Comparison of ENCODE assay signal across 8 mouse cellular contexts in the genomic region with DNA sequence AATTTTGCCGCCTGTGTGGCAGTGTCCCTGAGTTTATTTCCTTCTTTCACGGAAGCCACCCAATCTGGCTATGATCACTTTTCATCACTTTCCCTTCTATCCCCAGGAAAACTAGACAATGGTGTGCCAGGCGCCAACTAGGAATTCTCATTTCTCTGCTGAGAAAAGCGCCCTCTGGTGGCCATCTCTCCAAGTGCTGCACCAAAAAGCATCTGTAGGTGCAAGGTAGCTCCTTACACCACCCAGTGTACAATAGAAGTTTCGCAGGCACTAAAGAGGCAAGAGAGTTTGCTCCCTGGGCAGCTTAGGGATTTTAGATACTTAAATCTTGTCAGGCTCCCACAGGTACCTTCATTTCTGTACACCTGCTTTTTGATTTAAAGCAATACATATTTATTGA. TPM values are rescaled to one million over a fixed set of nuclear protein-coding genes. Genes with fewer than 3 reads are reported as not detected.
A peak's percentile ranks its signal among the peaks of the same experiment; 100 is the strongest.
DNase-seq lines count a peak whose midpoint lies in the region; ATAC-seq and TF ChIP-seq lines count a peak whose summit lies in the region.

No protein-coding gene starts in this region.

- intact Hi-C loops in heart, postnatal 36 days (cut with DNase I), result loop anchor here (2.0 kb wide), 1 partner anchor 32 kb away; no protein-coding TSS in a partner anchor

- no peak overlapping the region for H3K4me3 ChIP-seq in MEL (ENCODE audit: control insufficient read depth in 1 of 2, insufficient read depth in 1 of 2, low read depth in 2 of 2, low read length in 2 of 2)
- H3K4me3 ChIP-seq in forebrain, embryonic 11.5 days (ENCODE audit: low read depth, low read length), result no peak overlapping the region

- no peaks in the 10 kb centered on the region for H3K36me3 ChIP-seq in MEL (ENCODE audit: control insufficient read depth in 1 of 2, insufficient read depth in 2 of 2, low read length in 2 of 2)
- no peaks in the 10 kb centered on the region for H3K36me3 ChIP-seq in forebrain, embryonic 11.5 days (ENCODE audit: control insufficient read depth, insufficient read depth, low read length)

- DNase-seq in MEL (ENCODE audit: low read depth, low spot score), result peak; percentile 87
- DNase-seq in c-Kit-positive CD71-positive TER-119-negative erythroid progenitor cells, embryonic 14.5 days (ENCODE audit: low read depth), result peak; percentile 76
- DNase-seq in forebrain, embryonic 11.5 days (ENCODE audit: low spot score), result peak; percentile 95
- peak; percentile 86 to 92 for DNase-seq in heart, postnatal 36 days
- DNase-seq in layer of hippocampus, postnatal 10 days (ENCODE audit: low spot score in 2 of 2), result peak; percentile 92 to 94
- peak; percentile 85 to 92 for DNase-seq in lung, postnatal 4 days
- peak; percentile 95 for DNase-seq in right cerebral cortex, adult 2 months (ENCODE audit: low spot score in 2 of 2)
- DNase-seq in urinary bladder, postnatal 10 days (ENCODE audit: low spot score), result peak; percentile 73

- peak; percentile 71 for TF ChIP-seq RAD21 in MEL (IDR thresholded peaks at IDR 0.05; ENCODE audit: low read depth, low read length)

- no peak overlapping the region for H3K4me2 ChIP-seq in forebrain, embryonic 11.5 days (ENCODE audit: low read depth, low read length, severe bottlenecking)

- H3K27ac ChIP-seq in MEL (ENCODE audit: control insufficient read depth, low read depth, low read length), result no peak overlapping the region
- no peak overlapping the region for H3K27ac ChIP-seq in forebrain, embryonic 11.5 days (ENCODE audit: low read depth, low read length)

- peak; percentile 96 to 100 (median 96) for TF ChIP-seq CTCF in MEL (IDR thresholded peaks at IDR 0.05 in 2 of 3, conservative IDR thresholded peaks at IDR 0.05 in 1 of 3; ENCODE audit: control insufficient read depth in 1 of 3, insufficient read depth in 1 of 3, low read depth in 2 of 3, low read length in 3 of 3, poor library complexity in 1 of 3, severe bottlenecking in 1 of 3)

- 8% methylated on average over 5 of the region's 5 CpGs for WGBS in forebrain, embryonic 11.5 days

- no peaks in the 10 kb centered on the region for H3K4me1 ChIP-seq in MEL (ENCODE audit: control insufficient read depth in 1 of 2, insufficient read depth in 2 of 2, low read length in 2 of 2)
- H3K4me1 ChIP-seq in forebrain, embryonic 11.5 days (replicated peaks; ENCODE audit: control insufficient read depth, insufficient read depth, low read length), result peaks cover 3% of the 10 kb centered on the region; the same call in 1 of the 2 replicates

- TF ChIP-seq EP300 in MEL (IDR thresholded peaks at IDR 0.05; ENCODE audit: low read depth in 1 of 2, low read length in 2 of 2), result no peak

- no peaks in the 10 kb centered on the region for H3K9me3 ChIP-seq in MEL (replicated peaks; ENCODE audit: insufficient read depth, low read length)
- no peaks in the 10 kb centered on the region for H3K9me3 ChIP-seq in forebrain, embryonic 11.5 days (ENCODE audit: control insufficient read depth, low read length)

- H3K9ac ChIP-seq in MEL (ENCODE audit: control insufficient read depth, low read depth, low read length, poor library complexity, severe bottlenecking), result no peak overlapping the region
- H3K9ac ChIP-seq in forebrain, embryonic 11.5 days (ENCODE audit: low read length), result no peak overlapping the region

- TF ChIP-seq POLR2A in MEL (IDR thresholded peaks at IDR 0.05; ENCODE audit: control insufficient read depth in 1 of 2, insufficient read depth in 1 of 2, low read depth in 1 of 2, low read length in 2 of 2, poor library complexity in 1 of 2), result no peak

- ATAC-seq in forebrain, embryonic 11.5 days (replicated peaks; ENCODE audit: low FRiP score), result peak; percentile 52

- H3K79me2 ChIP-seq in MEL (ENCODE audit: control insufficient read depth, insufficient read depth, low read length, poor library complexity), result no peaks in the 10 kb centered on the region

- H3K27me3 ChIP-seq in MEL (ENCODE audit: control insufficient read depth in 1 of 2, insufficient read depth in 2 of 2, low read length in 2 of 2), result peaks cover 0 to 1% of the 10 kb centered on the region in 2 experiments; a peak in 1 of 4 replicates
- H3K27me3 ChIP-seq in forebrain, embryonic 11.5 days (ENCODE audit: control insufficient read depth, insufficient read depth, low read length), result no peaks in the 10 kb centered on the region

TF ChIP-seq in MEL, 35 proteins besides CTCF, POLR2A, EP300 and RAD21:
- no peak for TF ChIP-seq USF1 (IDR thresholded peaks at IDR 0.05; ENCODE audit: low read depth, low read length)
- peak; percentile 84 for TF ChIP-seq SMC3 (IDR thresholded peaks at IDR 0.05; ENCODE audit: low read depth, low read length)
- 0 out of 2 replicates have a peak, but pooled peaks have one; percentile 26 for TF ChIP-seq HCFC1 (IDR thresholded peaks at IDR 0.05; ENCODE audit: low read depth, low read length)
- TF ChIP-seq JUND (IDR thresholded peaks at IDR 0.05; ENCODE audit: low read depth, low read length), result 0 out of 2 replicates have a peak, but pooled peaks have one; percentile 20
- no peak for TF ChIP-seq MYC (IDR thresholded peaks at IDR 0.05; ENCODE audit: low read depth, low read length)
- 0 out of 2 replicates have a peak, but pooled peaks have one; percentile 25 for TF ChIP-seq ZNF384 (IDR thresholded peaks at IDR 0.05; ENCODE audit: low read depth, low read length)
- peak; percentile 63 for TF ChIP-seq ZC3H11A (IDR thresholded peaks at IDR 0.05; ENCODE audit: low read depth, low read length)

RNA-seq across cellular contexts. Expression of a gene that starts 9.5 kb away (rescaled TPM):
- 1.2 and 2.9 TPM in 2 replicates for total RNA-seq in MEL (2012; rRNA removed)
- polyA plus RNA-seq in MEL (2012; ENCODE audit: insufficient read depth in 1 of 2, insufficient read length in 2 of 2, low read depth in 1 of 2, low replicate concordance in 2 of 2, missing spikeins in 1 of 2), result 1 to 10 TPM in 1 of 2 experiments, not detected in 1; 4.2 TPM
- 12.3 and 12.6 TPM in 2 replicates for polyA plus RNA-seq in forebrain, embryonic 11.5 days (2014; fragmentation: Nextera tagmentation; extraction: Ambion mirVana)
- 1 to 10 TPM; 6.4 to 7.5 TPM for total RNA-seq in heart, postnatal 36 days (2021)
- 1 to 10 TPM; 5.6 to 6.7 TPM for total RNA-seq in layer of hippocampus, postnatal 10 days (2021)

RNA-seq across cellular contexts. Expression of a gene that starts 10.6 kb away (rescaled TPM):
- 57.7 and 70.6 TPM in 2 replicates for total RNA-seq in MEL (2012; rRNA removed)
- 10 to 100 TPM in 1 of 2 experiments, not detected in 1; 45.1 TPM for polyA plus RNA-seq in MEL (2012; ENCODE audit: insufficient read depth in 1 of 2, insufficient read length in 2 of 2, low read depth in 1 of 2, low replicate concordance in 2 of 2, missing spikeins in 1 of 2)
- polyA plus RNA-seq in forebrain, embryonic 11.5 days (2014; fragmentation: Nextera tagmentation; extraction: Ambion mirVana), result 191 and 202 TPM in 2 replicates
- total RNA-seq in heart, postnatal 36 days (2021), result 100 to 1,000 TPM; 184 to 206 TPM
- total RNA-seq in layer of hippocampus, postnatal 10 days (2021), result 100 to 1,000 TPM; 109 to 123 TPM

RNA-seq across cellular contexts. Expression of a gene that starts 12.4 kb away (rescaled TPM):
- total RNA-seq in MEL (2012; rRNA removed), result 0.29 and 0.46 TPM in 2 replicates
- under 1 TPM in 1 of 2 experiments, not detected in 1; 0.64 TPM for polyA plus RNA-seq in MEL (2012; ENCODE audit: insufficient read depth in 1 of 2, insufficient read length in 2 of 2, low read depth in 1 of 2, low replicate concordance in 2 of 2, missing spikeins in 1 of 2)
- polyA plus RNA-seq in forebrain, embryonic 11.5 days (2014; fragmentation: Nextera tagmentation; extraction: Ambion mirVana), result 144 and 151 TPM in 2 replicates
- 100 to 1,000 TPM; 117 to 143 TPM for total RNA-seq in heart, postnatal 36 days (2021)
- 100 to 1,000 TPM in 1 of 2 experiments, 10 to 100 TPM in 1; 81.7 to 110 TPM for total RNA-seq in layer of hippocampus, postnatal 10 days (2021)

RNA-seq across cellular contexts. Expression of a gene that starts 20.4 kb away (rescaled TPM):
- total RNA-seq in MEL (2012; rRNA removed), result 0.04 and 0.16 TPM in 2 replicates
- polyA plus RNA-seq in MEL (2012; ENCODE audit: insufficient read depth in 1 of 2, insufficient read length in 2 of 2, low read depth in 1 of 2, low replicate concordance in 2 of 2, missing spikeins in 1 of 2), result under 1 TPM in 1 of 2 experiments, not detected in 1; 0.14 TPM
- 0.65 and 0.69 TPM in 2 replicates for polyA plus RNA-seq in forebrain, embryonic 11.5 days (2014; fragmentation: Nextera tagmentation; extraction: Ambion mirVana)
- 100 to 1,000 TPM; 160 to 167 TPM for total RNA-seq in heart, postnatal 36 days (2021)
- total RNA-seq in layer of hippocampus, postnatal 10 days (2021), result 10 to 100 TPM; 22.2 to 27.4 TPM

RNA-seq across cellular contexts. Expression of a gene that starts 21.7 kb away (rescaled TPM):
- 1.8 and 2.3 TPM in 2 replicates for total RNA-seq in MEL (2012; rRNA removed)
- 1 to 10 TPM in 1 of 2 experiments, not detected in 1; 2.8 TPM for polyA plus RNA-seq in MEL (2012; ENCODE audit: insufficient read depth in 1 of 2, insufficient read length in 2 of 2, low read depth in 1 of 2, low replicate concordance in 2 of 2, missing spikeins in 1 of 2)
- polyA plus RNA-seq in forebrain, embryonic 11.5 days (2014; fragmentation: Nextera tagmentation; extraction: Ambion mirVana), result 10.5 and 11.7 TPM in 2 replicates
- total RNA-seq in heart, postnatal 36 days (2021), result 1 to 10 TPM; 1.9 to 2.8 TPM
- 10 to 100 TPM; 23.1 to 24.0 TPM for total RNA-seq in layer of hippocampus, postnatal 10 days (2021)

Comparison
In these comparisons a context has a peak if more than half of its experiments do, and no peak if none do; other contexts are left out.
1. RNA of a gene that starts 12.4 kb away (total RNA-seq): 117 to 143 TPM in heart, postnatal 36 days and 81.7 to 110 TPM in layer of hippocampus, postnatal 10 days; 0.29 to 0.46 TPM in MEL; every median in the first group is over 10 times any median in the second.
2. Peak in every context shown above with its lines, with median percentiles within 50 percentile points of each other: DNase-seq.